Mouse (Mus musculus): ENCODE data around the gene Gal3st2c.
"Not testable (repeated sequence)": the region's sequence is repeated elsewhere in the genome, so short reads cannot be mapped to it uniquely, and the experiment has no call there.

GRCm38 (mm10) chr1:93966489-93966888 is 23.8 kb upstream of the Gal3st2c start:
- not testable (repeated sequence) for TF ChIP-seq POLR2A (IDR thresholded peaks at IDR 0.05; ENCODE audit: control insufficient read depth in 1 of 2, insufficient read depth in 1 of 2, low read depth in 1 of 2, low read length in 2 of 2, poor library complexity in 1 of 2); CTCF (IDR thresholded peaks at IDR 0.05 in 2 of 3, conservative IDR thresholded peaks at IDR 0.05 in 1 of 3; ENCODE audit: control insufficient read depth in 1 of 3, insufficient read depth in 1 of 3, low read depth in 2 of 3, low read length in 3 of 3, poor library complexity in 1 of 3, severe bottlenecking in 1 of 3); ZKSCAN1 (IDR thresholded peaks at IDR 0.05; ENCODE audit: low read depth, low read length); USF1 (IDR thresholded peaks at IDR 0.05; ENCODE audit: low read depth, low read length); ELF1 (IDR thresholded peaks at IDR 0.05; ENCODE audit: low read depth, low read length); CHD2 (IDR thresholded peaks at IDR 0.05; ENCODE audit: low read length); POLR2AphosphoS2 (IDR thresholded peaks at IDR 0.05; ENCODE audit: low read length); POLR2AphosphoS5 (IDR thresholded peaks at IDR 0.05; ENCODE audit: borderline replicate concordance, low read depth, low read length); MYC (IDR thresholded peaks at IDR 0.05; ENCODE audit: low read depth, low read length)
